Mouse (Mus musculus) forebrain, embryonic 13.5 days (tissue): ENCODE measurements around the gene Hdgfl1. TPM values are rescaled to one million over a fixed set of nuclear protein-coding genes. Genes with fewer than 3 reads are reported as not detected.

ENCODE experiments used
- ATAC-seq: fragments of 200-750 bp; cut with Nextera tagmentation; 2 replicates; pipeline ENCODE4 v1.8.0; 2017
- H3K27ac ChIP-seq: fragments of 300-500 bp; sonication (generic); 2 replicates; pipeline ENCODE4 v1.5.1; 2015; ENCODE audit warnings: inconsistent platforms, mild to moderate bottlenecking, moderate library complexity
- H3K27me3 ChIP-seq: fragments of 300-500 bp; sonication (generic); 2 replicates; pipeline ENCODE4 v1.6.1; 2015; ENCODE audit warnings: mild to moderate bottlenecking, inconsistent platforms
- H3K36me3 ChIP-seq: fragments of 300-500 bp; sonication (generic); 2 replicates; pipeline ENCODE4 v1.6.1; 2015; ENCODE audit warnings: mild to moderate bottlenecking, inconsistent platforms; ENCODE audit not compliant: poor library complexity, severe bottlenecking
- H3K4me1 ChIP-seq: fragments of 300-500 bp; sonication (generic); 2 replicates; pipeline ENCODE4 v1.6.1; 2015; ENCODE audit warnings: inconsistent platforms
- H3K4me2 ChIP-seq: fragments of 300-500 bp; sonication (generic); 2 replicates; pipeline ENCODE4 v1.6.1; 2015; ENCODE audit warnings: inconsistent platforms, mild to moderate bottlenecking, moderate library complexity
- H3K4me3 ChIP-seq: fragments of 300-500 bp; sonication (generic); 2 replicates; pipeline ENCODE4 v1.5.1; 2015; ENCODE audit warnings: mild to moderate bottlenecking, inconsistent platforms
- H3K9ac ChIP-seq: fragments of 300-500 bp; sonication (generic); 2 replicates; pipeline ENCODE4 v1.6.1; 2015; ENCODE audit warnings: mild to moderate bottlenecking, inconsistent platforms
- H3K9me3 ChIP-seq: fragments of 300-500 bp; sonication (generic); replicated peaks from 2 replicates; pipeline ENCODE4 v1.6.1; 2016; ENCODE audit warnings: inconsistent platforms
- WGBS: fragments of 180-500 bp; shearing (Covaris S2); methylation state at CpG from one replicate; pipeline ENCODE4 v1.1.7; 2015; 5-methylcytosine and 5-hydroxymethylcytosine counted together
- polyA plus RNA-seq: library from polyadenylated mRNA; unstranded; fragments of >200 nt; fragmentation: Nextera tagmentation; extraction: Ambion mirVana; gene quantifications from 2 replicates; pipeline ENCODE4 v1.2.1, GENCODE M21; 2015

The Hdgfl1 gene
- polyA plus RNA-seq, result not detected in 2 replicates

DNA sequence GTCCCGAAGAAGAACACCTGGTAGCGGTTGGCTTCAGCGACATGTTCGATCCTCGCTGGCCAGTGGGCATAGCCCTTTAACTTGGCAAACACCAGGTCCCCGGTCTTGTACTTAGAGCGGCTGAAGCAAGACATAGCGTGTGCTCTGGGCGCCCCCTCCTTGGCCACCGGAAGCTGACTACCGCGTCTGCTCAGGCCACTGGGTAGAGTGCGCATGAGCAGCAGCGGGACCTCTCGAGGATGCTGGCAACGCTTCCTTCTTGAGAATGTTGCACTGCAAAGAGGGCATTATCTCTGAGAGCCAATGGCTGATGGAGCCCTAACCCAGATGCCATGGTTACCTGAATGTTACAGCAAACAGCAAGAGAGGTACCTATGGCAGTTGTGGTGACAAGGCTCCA is at the start of gene Hdgfl1:
Gene Hdgfl1, minus strand, starts transcription at position 211 of the 400 bp plus-strand sequence.
- no peaks in the 10 kb centered on the region for H3K36me3 ChIP-seq
- H3K4me3 ChIP-seq, result no peak within 1 kb of the TSS
- 98% methylated on average over 16 of the region's 16 CpGs for WGBS
- no peak for ATAC-seq
- no peaks in the 10 kb centered on the region for H3K4me1 ChIP-seq
- H3K9ac ChIP-seq, result no peak within 1 kb of the TSS
- no peaks in the 10 kb centered on the region for H3K27me3 ChIP-seq
- no peak within 1 kb of the TSS for H3K4me2 ChIP-seq
- no peak within 1 kb of the TSS for H3K27ac ChIP-seq
- no peaks in the 10 kb centered on the region for H3K9me3 ChIP-seq

DNA sequence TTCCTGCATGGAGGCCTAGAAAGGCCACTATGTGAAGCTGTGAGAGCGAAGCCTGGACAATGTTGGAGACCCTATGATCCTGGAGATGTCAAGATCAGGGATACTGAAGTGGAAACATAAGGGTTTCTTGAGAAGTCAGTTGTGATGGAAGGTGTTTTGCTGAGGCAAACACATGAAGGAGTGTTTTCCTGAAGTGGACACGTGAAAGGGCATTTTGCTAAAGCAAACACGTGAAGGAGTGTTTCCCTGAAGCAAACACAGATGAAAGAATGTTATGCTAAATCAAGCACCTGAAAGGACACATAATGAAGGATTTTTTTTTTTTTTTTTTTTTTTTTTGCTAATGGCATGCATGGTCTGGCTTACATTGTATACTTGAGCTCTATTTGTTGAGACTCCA is 25.5 kb upstream of the Hdgfl1 start:
- no peak for ATAC-seq
- 86% methylated on average over 3 of the region's 3 CpGs for WGBS
- Histone ChIP-seq H3K4me1 (no peaks in the 10 kb centered on the region), H3K36me3 (no peaks in the 10 kb centered on the region), H3K27ac (no peak overlapping the region), H3K4me3 (no peak overlapping the region), H3K4me2 (no peak overlapping the region), H3K9me3 (no peaks in the 10 kb centered on the region), H3K9ac (no peak overlapping the region), H3K27me3 (no peaks in the 10 kb centered on the region)

DNA sequence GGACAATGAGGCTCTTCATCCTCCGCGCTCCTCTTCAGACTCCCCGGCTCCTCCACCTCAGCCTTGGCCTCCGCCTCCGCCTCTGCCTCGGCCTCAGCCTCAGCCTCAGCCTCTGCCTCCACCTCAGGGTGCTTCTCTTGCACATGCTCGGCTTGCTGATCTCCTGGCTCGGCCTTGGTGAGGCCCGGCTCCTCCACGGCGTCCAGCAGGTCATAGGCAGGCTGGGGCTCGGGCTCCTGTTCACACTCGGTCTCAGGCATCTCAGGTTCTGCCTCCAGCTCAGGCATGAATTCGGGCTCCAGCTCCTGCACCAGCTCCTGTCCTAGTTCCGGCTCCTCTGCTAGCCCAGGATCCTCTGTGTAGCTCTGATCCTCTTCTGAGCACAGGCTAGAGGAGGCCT is 541 bp downstream of the Hdgfl1 start:
- no peaks in the 10 kb centered on the region for H3K36me3 ChIP-seq
- no peak overlapping the region for H3K9ac ChIP-seq
- no peaks in the 10 kb centered on the region for H3K9me3 ChIP-seq
- no peak overlapping the region for H3K4me2 ChIP-seq
- H3K27me3 ChIP-seq, result no peaks in the 10 kb centered on the region
- 98% methylated on average over 15 of the region's 15 CpGs for WGBS
- no peak overlapping the region for H3K27ac ChIP-seq
- no peak overlapping the region for H3K4me3 ChIP-seq
- H3K4me1 ChIP-seq, result no peaks in the 10 kb centered on the region
- no peak for ATAC-seq

DNA sequence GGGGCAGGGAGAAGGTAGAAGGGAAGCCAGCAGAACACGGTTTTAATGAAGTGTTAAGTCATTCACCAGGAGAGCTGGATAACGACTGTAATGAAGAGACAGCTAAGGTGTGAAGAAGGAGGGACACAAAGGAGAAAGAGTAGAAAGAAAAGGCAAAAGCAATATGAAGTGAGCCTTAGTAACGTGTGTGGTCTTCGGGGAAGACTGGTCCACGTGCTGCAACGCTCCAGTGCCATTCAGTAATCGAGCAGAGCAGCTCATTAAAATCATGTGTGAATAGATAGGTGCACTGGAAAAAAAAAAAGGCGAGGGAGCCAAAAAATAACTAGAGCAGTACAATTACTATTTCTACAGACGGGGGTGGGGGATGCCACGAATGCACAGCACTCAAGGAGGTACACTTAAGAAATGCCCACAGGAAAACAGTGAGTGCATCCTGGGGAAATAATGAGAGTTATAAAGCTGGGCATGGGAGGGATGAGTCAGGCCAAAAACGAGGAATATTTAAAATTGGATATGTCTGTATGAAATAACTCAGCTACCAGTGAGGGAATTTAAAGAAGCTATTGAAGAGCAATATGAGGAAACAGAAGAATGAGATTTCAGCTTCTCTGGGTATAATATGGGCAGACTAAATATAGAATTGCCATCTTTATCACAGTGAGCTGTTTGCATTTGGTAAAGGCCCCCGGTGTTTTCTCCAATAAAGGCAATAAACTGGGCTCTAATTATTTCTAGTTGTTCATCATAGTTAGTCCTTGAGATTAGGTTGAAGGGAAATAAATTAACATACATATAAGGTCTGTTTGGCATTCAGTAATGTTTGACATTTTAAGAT is 7.8 kb downstream of the Hdgfl1 start:
- H3K27ac ChIP-seq, result no peak overlapping the region

DNA sequence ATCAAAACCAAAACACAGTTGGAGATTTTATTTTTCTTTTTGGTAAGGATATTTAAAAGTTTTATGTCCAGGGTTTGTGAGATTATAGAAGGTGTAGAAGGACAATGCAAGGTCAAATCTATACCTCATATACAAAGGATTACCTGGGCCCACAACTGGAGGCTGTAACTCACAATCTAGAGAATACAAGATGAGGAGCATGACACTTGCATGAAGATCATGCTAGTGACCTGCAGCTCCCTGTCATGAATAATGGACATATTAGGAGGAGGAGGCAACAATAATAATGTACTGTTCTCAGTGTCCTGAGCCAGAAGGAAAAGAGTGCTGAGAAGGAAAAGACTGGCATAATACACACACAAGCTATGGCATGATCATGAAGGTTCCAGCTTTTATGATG is 17.1 kb downstream of the Hdgfl1 start:
- H3K4me1 ChIP-seq, result peaks cover 4% of the 10 kb centered on the region; the same call in 1 of the 2 replicates
- no peak for ATAC-seq
- H3K4me3 ChIP-seq, result no peak overlapping the region
- no peaks in the 10 kb centered on the region for H3K9me3 ChIP-seq
- H3K36me3 ChIP-seq, result no peaks in the 10 kb centered on the region
- 0 out of 2 replicates have a peak overlapping the region, but pooled peaks have one; percentile 19 for H3K27ac ChIP-seq
- H3K27me3 ChIP-seq, result no peaks in the 10 kb centered on the region
- no peak overlapping the region for H3K9ac ChIP-seq
- H3K4me2 ChIP-seq, result no peak overlapping the region

More for the DNA sequence above, 7.8 kb downstream of the Hdgfl1 start:
- Histone ChIP-seq H3K27me3 (no peaks in the 10 kb centered on the region), H3K9ac (no peak overlapping the region), H3K4me3 (no peak overlapping the region), H3K36me3 (no peaks in the 10 kb centered on the region), H3K4me1 (peaks cover 4% of the 10 kb centered on the region; the same call in 1 of the 2 replicates), H3K9me3 (no peaks in the 10 kb centered on the region), H3K4me2 (no peak overlapping the region)
- 36% methylated on average over 12 of the region's 12 CpGs for WGBS
- peak; percentile 51; the same call in 1 of the 2 replicates for ATAC-seq

DNA sequence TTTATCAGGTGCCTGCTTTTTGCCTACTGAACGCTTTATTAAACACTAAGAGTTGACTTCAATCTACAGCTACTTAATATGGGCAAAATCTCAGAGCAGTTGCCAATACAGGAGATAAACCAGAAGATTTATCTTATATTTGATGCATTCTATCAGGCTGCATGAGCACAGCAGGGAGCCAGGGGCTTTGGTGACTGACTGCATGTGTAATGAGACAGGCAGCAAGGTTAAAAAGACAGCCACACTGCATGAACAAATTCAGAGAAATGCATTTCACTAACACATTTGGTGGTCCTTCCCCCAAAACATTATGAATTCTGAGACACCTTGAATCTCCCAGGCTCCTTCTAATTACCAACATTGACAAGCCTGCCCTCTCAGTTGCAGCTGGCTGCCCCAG is 17.6 kb downstream of the Hdgfl1 start:
- Histone ChIP-seq H3K36me3 (no peaks in the 10 kb centered on the region), H3K9me3 (no peaks in the 10 kb centered on the region), H3K27me3 (no peaks in the 10 kb centered on the region), H3K4me2 (no peak overlapping the region), H3K27ac (0 out of 2 replicates have a peak overlapping the region, but pooled peaks have one; percentile 19), H3K4me1 (peaks cover 4% of the 10 kb centered on the region; the same call in 1 of the 2 replicates), H3K4me3 (no peak overlapping the region), H3K9ac (no peak overlapping the region)
- WGBS, result 61% methylated on average over 1 of the region's 1 CpGs
- ATAC-seq, result no peak

DNA sequence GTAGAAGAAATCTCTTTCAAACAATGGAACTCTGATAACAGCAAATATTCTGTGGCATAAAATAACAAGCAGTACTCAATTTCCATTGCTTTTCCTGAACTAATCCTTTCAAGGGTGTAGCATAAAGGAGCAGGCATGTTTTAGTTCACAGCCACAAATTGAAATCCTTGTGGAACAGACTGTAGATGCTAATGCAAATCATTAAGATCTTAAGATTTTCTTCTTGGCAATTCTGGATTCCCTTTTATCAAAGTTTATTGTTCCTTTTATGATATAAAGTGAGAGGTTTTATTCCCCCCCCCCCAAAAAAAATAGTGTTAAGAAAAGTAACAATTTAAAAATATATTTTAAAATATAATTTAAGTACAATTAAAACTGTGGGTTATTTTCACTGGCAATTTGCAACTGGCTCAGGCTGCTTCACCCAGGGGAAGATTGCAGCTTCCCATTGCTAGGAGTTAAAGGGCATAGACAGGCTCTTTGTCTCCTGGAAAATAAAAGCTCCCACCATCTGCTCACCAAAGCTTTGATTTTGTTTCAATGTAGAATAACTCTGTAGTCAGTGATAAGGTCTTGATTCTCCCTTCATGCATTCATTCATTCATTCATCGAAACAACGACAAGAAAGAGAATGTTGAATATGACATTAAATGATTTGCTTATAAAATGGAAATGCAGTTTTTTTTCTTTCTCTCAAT is 24.1 kb downstream of the Hdgfl1 start:
- 41% methylated on average over 2 of the region's 2 CpGs for WGBS
- Histone ChIP-seq H3K36me3 (no peaks in the 10 kb centered on the region), H3K9me3 (no peaks in the 10 kb centered on the region), H3K4me1 (0 out of 2 replicates have a peak, but pooled peaks cover 11% of the 10 kb centered on the region), H3K4me3 (no peak overlapping the region), H3K9ac (no peak overlapping the region), H3K27me3 (no peaks in the 10 kb centered on the region), H3K4me2 (no peak overlapping the region), H3K27ac (peak overlapping the region; percentile 82)
- ATAC-seq, result peak; percentile 79

DNA sequence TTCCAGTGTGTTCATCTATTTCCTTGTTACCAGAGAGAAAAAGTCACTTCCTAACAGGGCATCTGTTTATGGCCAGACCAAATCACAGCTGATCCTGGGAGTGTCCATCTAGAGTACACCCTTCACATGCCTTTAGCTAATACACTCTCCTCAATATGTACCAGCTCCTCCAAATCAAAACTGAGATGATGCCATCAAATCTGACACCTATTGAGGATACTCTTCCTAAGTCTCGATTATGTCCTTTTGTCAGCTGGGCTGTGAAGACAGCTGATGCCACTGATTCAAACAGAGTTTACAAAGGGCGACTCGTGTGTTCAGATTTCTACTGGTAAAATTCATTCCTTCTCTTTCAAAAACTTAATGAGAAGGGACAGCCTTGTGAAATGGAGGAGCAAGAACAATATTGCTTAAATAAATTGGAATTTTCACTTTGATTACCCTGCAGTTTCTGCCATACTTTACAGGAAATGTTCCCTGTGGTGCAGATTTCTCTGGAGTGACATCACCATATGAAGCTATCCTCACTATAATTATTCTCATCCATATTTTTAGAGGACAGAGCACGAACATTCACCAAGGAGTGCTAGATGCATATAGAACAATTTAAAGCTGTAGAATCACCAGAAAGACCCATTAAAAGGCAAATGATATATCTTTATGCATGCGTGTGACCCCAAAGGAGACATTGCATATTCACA is 24.8 kb downstream of the Hdgfl1 start:
- no peaks in the 10 kb centered on the region for H3K9me3 ChIP-seq
- H3K27ac ChIP-seq, result peak overlapping the region; percentile 82
- H3K36me3 ChIP-seq, result no peaks in the 10 kb centered on the region
- 52% methylated on average over 5 of the region's 5 CpGs for WGBS
- H3K27me3 ChIP-seq, result no peaks in the 10 kb centered on the region
- 0 out of 2 replicates have a peak, but pooled peaks cover 11% of the 10 kb centered on the region for H3K4me1 ChIP-seq
- no peak overlapping the region for H3K4me3 ChIP-seq
- no peak overlapping the region for H3K9ac ChIP-seq
- ATAC-seq, result peak; percentile 64; the same call in 1 of the 2 replicates
- no peak overlapping the region for H3K4me2 ChIP-seq

DNA sequence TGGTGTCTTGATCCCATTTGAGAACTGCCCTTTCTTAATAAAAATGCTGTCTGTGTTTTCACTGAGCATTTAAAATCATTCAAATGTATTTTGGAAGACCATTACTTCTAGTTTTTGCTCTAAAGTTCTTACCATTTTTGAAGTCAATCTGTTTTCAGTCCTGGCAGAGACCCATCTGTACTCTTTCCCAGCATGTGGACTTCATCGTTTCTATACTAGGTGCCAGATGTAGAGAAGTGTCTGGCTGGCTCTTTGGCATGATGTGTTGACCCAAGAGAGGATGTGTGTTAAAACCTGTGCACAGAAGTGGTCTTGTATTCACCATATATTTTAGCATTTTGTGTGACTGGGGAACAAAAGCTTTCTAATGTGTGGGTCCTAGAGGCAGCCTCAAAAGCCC is 25.9 kb downstream of the Hdgfl1 start:
- Histone ChIP-seq H3K27ac (no peak overlapping the region), H3K9ac (no peak overlapping the region), H3K4me2 (no peak overlapping the region), H3K4me3 (no peak overlapping the region), H3K4me1 (0 out of 2 replicates have a peak, but pooled peaks cover 11% of the 10 kb centered on the region), H3K36me3 (no peaks in the 10 kb centered on the region), H3K9me3 (no peaks in the 10 kb centered on the region), H3K27me3 (no peaks in the 10 kb centered on the region)
- ATAC-seq, result no peak
- 70% methylated on average over 1 of the region's 1 CpGs for WGBS

DNA sequence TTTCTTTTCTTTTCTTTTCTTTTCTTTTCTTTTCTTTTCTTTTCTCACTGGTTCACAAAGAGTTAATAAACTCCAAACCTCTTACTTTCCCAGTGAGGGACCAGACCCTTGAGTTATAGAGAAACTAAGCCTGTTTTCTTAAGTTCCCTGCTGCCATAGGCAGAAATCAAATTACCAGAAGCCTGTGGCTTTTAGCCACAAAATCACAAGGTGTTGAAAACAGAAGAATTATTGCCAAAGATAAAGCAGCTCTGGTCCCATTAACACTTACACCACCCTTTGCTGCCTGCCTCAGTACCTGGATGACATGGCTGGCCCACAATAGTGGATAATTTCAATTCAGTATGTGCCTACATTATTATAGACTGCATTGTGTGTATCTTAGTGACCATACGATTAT is 35.0 kb downstream of the Hdgfl1 start:
- H3K4me3 ChIP-seq, result no peak overlapping the region
- no peak overlapping the region for H3K27ac ChIP-seq
- H3K27me3 ChIP-seq, result no peaks in the 10 kb centered on the region
- no peaks in the 10 kb centered on the region for H3K9me3 ChIP-seq
- H3K36me3 ChIP-seq, result no peaks in the 10 kb centered on the region
- no peak for ATAC-seq
- no peak overlapping the region for H3K9ac ChIP-seq
- 81% methylated on average over 1 of the region's 1 CpGs for WGBS
- no peaks in the 10 kb centered on the region for H3K4me1 ChIP-seq
- no peak overlapping the region for H3K4me2 ChIP-seq

DNA sequence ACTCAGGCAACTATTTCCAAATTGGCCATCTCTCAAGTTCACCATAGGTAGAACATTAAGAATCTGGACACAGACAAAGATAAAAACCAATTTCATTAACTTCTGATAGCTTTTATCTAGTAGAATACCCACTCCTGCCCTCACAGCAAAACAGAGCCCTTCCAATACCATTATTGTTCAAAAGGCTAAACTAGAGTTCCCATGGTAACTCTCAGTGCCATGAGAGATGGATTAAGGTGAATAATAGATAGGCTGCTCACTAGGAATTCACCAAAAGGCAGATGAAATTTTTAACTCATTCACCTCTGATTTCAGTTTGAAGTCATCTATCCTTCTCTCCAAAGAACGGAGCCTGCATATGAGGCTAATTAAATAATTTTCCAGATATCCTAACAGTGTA is 45.7 kb downstream of the Hdgfl1 start:
- Histone ChIP-seq H3K27ac (no peak overlapping the region), H3K9me3 (no peaks in the 10 kb centered on the region), H3K4me2 (no peak overlapping the region), H3K9ac (no peak overlapping the region), H3K4me1 (no peaks in the 10 kb centered on the region), H3K36me3 (no peaks in the 10 kb centered on the region), H3K4me3 (no peak overlapping the region), H3K27me3 (no peaks in the 10 kb centered on the region)
- 71% methylated on average over 1 of the region's 1 CpGs for WGBS
- no peak for ATAC-seq

DNA sequence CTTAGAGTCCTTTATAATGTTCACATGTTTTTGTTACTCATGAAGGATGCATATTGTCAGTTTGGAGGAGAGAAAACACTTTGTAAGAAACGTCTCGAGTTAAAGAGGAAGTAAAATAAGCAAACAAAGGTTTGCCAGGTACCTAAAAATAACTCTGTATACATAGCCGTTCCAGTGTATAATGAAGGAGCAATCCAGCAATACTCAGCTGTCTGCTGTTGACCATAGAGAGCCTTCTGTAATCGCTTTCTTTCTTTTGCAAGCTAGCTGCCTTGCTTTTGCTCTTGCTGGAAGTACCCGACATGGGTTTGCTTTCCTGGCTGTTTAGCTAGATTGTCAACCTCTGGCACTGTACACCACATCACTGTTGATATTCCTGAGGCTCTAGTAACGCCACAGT is 48.6 kb downstream of the Hdgfl1 start:
- Histone ChIP-seq H3K4me3 (no peak overlapping the region), H3K4me1 (no peaks in the 10 kb centered on the region), H3K27ac (no peak overlapping the region), H3K27me3 (no peaks in the 10 kb centered on the region), H3K9ac (no peak overlapping the region), H3K9me3 (no peaks in the 10 kb centered on the region), H3K36me3 (no peaks in the 10 kb centered on the region), H3K4me2 (no peak overlapping the region)
- 53% methylated on average over 6 of the region's 6 CpGs for whole genome bisulfite sequencing
- ATAC-seq, result no peak
